Mouse (Mus musculus): ENCODE data around the gene Trmt2a. TPM values are rescaled to one million over a fixed set of nuclear protein-coding genes. Genes with fewer than 3 reads are reported as not detected.

The Trmt2a gene
- 111 and 118 TPM in 2 replicates for polyA plus RNA-seq (2016; fragmentation: Nextera tagmentation; extraction: Ambion mirVana)

- H3K9ac ChIP-seq: peak within 1 kb of the TSS; percentile 97
- peaks cover 47% of the 10 kb centered on the region for H3K4me1 ChIP-seq
- H3K27me3 ChIP-seq: no peaks in the 10 kb centered on the region
- peak within 1 kb of the TSS; percentile 83 for H3K4me2 ChIP-seq
- under 1% methylated on average over 100 of the region's 102 CpGs for WGBS
- peak; percentile 95 for ATAC-seq (ENCODE audit: low FRiP score)
- peaks cover 70% of the 10 kb centered on the region for H3K36me3 ChIP-seq (replicated peaks)
- H3K4me3 ChIP-seq (replicated peaks): peak within 1 kb of the TSS; percentile 95
- H3K27ac ChIP-seq: peak within 1 kb of the TSS; percentile 94
- no peaks in the 10 kb centered on the region for H3K9me3 ChIP-seq
Measured at GRCm38 (mm10) chr16:18248433-18249363, at the start of gene Trmt2a, which contains the start of gene Ranbp1. Gene Trmt2a (plus strand): TSS chr16:18248679. Gene Ranbp1 (minus strand): TSS chr16:18248732.

- no peaks in the 10 kb centered on the region for H3K36me3 ChIP-seq (replicated peaks)
- no peak overlapping the region for H3K4me3 ChIP-seq (replicated peaks)
- no peaks in the 10 kb centered on the region for H3K27me3 ChIP-seq
- no peak for ATAC-seq (ENCODE audit: low FRiP score)
- WGBS: 92% methylated on average over 2 of the region's 2 CpGs
- H3K27ac ChIP-seq: no peak overlapping the region
- H3K9me3 ChIP-seq: no peaks in the 10 kb centered on the region
- no peak overlapping the region for H3K4me2 ChIP-seq
- peaks cover 45% of the 10 kb centered on the region for H3K4me1 ChIP-seq
- no peak overlapping the region for H3K9ac ChIP-seq
Measured at GRCm38 (mm10) chr16:18200062-18200461, 48.4 kb upstream of the Trmt2a start.

- ATAC-seq (ENCODE audit: low FRiP score): no peak
- Histone ChIP-seq H3K4me2 (no peak overlapping the region), H3K9ac (no peak overlapping the region), H3K9me3 (no peaks in the 10 kb centered on the region), H3K27ac (no peak overlapping the region), H3K27me3 (no peaks in the 10 kb centered on the region), H3K4me1 (peaks cover 42% of the 10 kb centered on the region), H3K4me3 (replicated peaks) (no peak overlapping the region), H3K36me3 (replicated peaks) (no peaks in the 10 kb centered on the region)
- WGBS: 64% methylated on average over 1 of the region's 1 CpGs
Measured at GRCm38 (mm10) chr16:18201620-18202019, 46.9 kb upstream of the Trmt2a start.

DNA sequence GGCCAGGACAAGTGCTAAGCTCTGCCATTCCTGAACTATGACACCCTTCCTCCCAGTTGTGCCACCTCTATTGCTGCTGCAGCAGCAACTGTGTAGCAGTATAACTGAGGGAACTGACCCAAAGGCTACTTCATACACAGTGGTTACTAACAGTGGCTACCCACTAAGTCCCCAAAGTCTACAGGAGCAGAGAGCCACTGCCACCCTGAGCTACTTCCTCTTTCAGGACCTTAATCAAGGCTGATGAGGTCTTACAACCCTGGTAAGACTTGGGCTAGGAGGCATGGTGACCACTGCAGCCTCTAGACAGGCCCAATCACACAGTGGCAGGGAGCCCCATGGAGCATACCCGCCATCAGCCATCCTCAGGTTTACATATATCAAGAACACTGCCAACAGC lies 46.4 kb upstream of the Trmt2a start:
- Histone ChIP-seq H3K4me1 (peaks cover 38% of the 10 kb centered on the region), H3K27me3 (no peaks in the 10 kb centered on the region), H3K9ac (no peak overlapping the region), H3K27ac (no peak overlapping the region), H3K36me3 (replicated peaks) (no peaks in the 10 kb centered on the region), H3K4me3 (replicated peaks) (no peak overlapping the region), H3K4me2 (no peak overlapping the region), H3K9me3 (no peaks in the 10 kb centered on the region)
- WGBS: 88% methylated on average over 1 of the region's 1 CpGs
- ATAC-seq (ENCODE audit: low FRiP score): no peak

DNA sequence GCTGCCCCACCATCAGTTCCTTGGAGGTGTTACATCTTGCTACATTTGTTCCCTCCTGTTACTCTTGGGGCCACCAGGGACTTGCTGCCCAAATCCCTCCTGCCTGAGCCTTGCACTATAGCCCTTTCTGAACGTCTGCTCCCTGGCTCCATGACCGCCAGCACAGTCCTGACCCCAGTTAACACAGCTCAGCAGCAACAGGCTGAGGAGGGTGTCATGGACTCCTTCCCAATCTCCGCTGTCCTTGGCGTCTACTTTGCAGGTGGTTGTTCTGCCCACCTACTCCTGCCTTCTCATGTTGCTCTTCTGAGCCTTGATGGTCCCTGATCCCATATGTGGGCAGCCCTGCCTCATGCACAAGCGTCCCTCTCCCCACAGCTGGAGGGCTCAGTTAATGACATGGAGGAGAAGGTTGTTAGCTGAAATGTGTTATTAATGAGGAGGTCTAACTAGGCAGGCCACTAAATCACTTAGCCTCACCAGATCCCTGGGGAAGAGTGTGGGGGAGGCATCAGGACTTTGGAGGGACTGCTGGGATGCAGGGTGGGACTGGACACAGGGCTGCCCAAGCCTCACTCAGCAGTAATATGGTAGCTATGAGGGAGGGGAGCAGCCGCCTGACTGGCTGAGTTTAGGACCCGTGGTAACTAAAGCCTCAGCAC lies 44.9 kb upstream of the Trmt2a start:
- no peaks in the 10 kb centered on the region for H3K9me3 ChIP-seq
- WGBS: 67% methylated on average over 7 of the region's 7 CpGs
- peaks cover 28% of the 10 kb centered on the region for H3K4me1 ChIP-seq
- no peak overlapping the region for H3K27ac ChIP-seq
- ATAC-seq (ENCODE audit: low FRiP score): no peak
- H3K4me3 ChIP-seq (replicated peaks): no peak overlapping the region
- H3K9ac ChIP-seq: no peak overlapping the region
- no peaks in the 10 kb centered on the region; the same call in 1 of the 2 replicates for H3K27me3 ChIP-seq
- no peaks in the 10 kb centered on the region for H3K36me3 ChIP-seq (replicated peaks)
- H3K4me2 ChIP-seq: no peak overlapping the region

DNA sequence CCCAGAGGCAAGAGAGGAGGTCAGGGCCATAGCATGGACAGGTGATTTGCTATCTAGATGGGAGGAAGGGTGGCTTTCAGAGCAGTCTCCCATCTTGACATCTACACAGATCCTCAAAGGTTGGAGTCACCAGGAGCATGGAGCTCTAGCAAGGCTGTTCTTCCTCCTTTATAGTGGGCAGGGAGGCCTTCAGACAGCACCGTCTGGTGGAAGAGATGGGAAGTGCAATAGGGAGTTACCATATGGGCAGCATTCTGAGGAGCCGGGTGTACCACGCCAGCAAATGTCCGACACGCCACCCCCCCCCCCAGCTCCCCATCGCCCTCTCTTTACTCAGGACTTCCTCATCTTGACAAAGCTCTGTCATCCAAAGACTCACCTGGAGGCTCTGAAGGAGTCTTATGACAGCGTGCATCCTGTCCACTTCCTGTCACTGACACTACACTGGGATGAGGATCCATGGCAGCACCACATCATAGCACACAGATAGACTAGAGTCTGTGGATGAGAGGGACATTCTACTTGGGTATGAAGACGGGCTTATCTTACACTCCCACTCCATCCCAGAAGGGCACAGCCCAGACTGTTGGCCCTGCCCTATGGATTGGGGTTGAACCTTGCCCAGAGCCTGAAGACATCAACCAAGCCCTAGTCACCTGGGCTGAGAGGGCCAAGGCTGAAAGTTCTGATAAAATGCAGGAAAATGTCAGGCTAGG lies 37.6 kb upstream of the Trmt2a start:
- peaks cover 8% of the 10 kb centered on the region; the same call in 1 of the 2 replicates for H3K27me3 ChIP-seq
- H3K27ac ChIP-seq: no peak overlapping the region
- peaks cover 39% of the 10 kb centered on the region for H3K4me1 ChIP-seq
- no peaks in the 10 kb centered on the region for H3K9me3 ChIP-seq
- WGBS: 26% methylated on average over 8 of the region's 8 CpGs
- no peaks in the 10 kb centered on the region for H3K36me3 ChIP-seq (replicated peaks)
- H3K9ac ChIP-seq: no peak overlapping the region
- H3K4me2 ChIP-seq: no peak overlapping the region
- ATAC-seq (ENCODE audit: low FRiP score): no peak
- H3K4me3 ChIP-seq (replicated peaks): no peak overlapping the region

DNA sequence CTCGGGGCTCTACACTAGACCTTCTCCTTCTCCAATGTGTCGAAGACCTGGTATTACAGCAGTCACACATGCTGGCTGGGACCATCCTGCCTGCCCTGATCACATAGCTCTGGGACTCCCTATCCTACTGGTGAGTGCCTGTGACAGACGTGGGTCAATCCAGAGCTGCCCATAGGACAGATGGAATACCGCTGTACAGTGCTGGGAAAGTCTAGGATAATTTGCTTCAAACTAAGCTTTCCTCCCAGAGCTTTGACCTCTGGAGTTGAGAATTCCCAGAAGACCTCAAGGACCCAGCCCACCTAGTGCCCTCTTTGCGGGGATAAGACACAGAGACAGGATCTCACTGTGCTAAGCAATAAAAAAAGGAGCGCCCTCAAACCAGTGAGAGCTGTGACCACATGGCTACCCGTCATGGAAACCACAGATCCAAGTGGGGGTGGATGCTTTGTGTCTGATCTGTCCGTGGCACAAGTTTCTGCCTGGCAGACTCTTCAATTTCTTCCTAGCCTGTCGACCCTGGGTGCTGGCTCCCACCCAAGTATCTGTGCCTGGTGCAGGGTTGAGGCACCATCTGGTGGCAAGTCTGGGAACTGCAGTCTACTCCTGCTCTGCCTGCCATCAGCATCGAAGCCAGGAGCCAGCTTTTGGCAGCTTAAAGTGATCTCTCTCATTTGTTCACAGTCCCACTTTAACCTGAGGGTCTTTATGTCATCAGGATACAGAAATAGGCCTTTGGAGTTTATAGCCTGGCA lies 36.9 kb upstream of the Trmt2a start:
- H3K9ac ChIP-seq: no peak overlapping the region
- H3K36me3 ChIP-seq (replicated peaks): no peaks in the 10 kb centered on the region
- peaks cover 45% of the 10 kb centered on the region for H3K4me1 ChIP-seq
- no peak overlapping the region for H3K27ac ChIP-seq
- peaks cover 8% of the 10 kb centered on the region; the same call in 1 of the 2 replicates for H3K27me3 ChIP-seq
- H3K4me2 ChIP-seq: no peak overlapping the region
- peak; percentile 25; the same call in 1 of the 2 replicates for ATAC-seq (ENCODE audit: low FRiP score)
- no peaks in the 10 kb centered on the region for H3K9me3 ChIP-seq
- WGBS: 48% methylated on average over 10 of the region's 10 CpGs
- no peak overlapping the region for H3K4me3 ChIP-seq (replicated peaks)

DNA sequence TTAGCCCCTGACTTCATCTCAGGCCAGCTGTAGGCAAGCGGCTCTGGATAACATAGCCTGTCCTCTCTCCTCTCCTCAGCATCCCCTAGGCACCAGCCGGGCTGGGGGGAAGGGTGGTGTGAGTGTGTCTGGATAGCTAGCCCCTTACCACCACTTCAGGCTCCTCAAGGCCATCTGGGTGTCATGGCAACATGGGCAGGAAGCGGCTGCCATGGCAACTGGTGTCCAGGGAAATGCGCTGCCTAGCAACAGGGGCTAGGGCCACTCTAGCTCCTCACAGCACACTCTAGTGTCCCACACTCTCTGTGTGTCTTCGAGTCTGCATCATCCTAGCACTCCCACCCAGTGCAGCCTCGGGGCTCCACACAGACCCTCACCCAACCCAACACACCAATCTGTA lies 34.8 kb upstream of the Trmt2a start:
- Histone ChIP-seq H3K27ac (peak overlapping the region; percentile 88), H3K9me3 (no peaks in the 10 kb centered on the region), H3K4me1 (peaks cover 50% of the 10 kb centered on the region), H3K36me3 (replicated peaks) (no peaks in the 10 kb centered on the region), H3K4me3 (replicated peaks) (peak overlapping the region; percentile 13), H3K9ac (peak overlapping the region; percentile 48), H3K4me2 (peak overlapping the region; percentile 46), H3K27me3 (0 out of 2 replicates have a peak, but pooled peaks cover 8% of the 10 kb centered on the region)
- WGBS: 15% methylated on average over 6 of the region's 6 CpGs
- ATAC-seq (ENCODE audit: low FRiP score): peak; percentile 93

DNA sequence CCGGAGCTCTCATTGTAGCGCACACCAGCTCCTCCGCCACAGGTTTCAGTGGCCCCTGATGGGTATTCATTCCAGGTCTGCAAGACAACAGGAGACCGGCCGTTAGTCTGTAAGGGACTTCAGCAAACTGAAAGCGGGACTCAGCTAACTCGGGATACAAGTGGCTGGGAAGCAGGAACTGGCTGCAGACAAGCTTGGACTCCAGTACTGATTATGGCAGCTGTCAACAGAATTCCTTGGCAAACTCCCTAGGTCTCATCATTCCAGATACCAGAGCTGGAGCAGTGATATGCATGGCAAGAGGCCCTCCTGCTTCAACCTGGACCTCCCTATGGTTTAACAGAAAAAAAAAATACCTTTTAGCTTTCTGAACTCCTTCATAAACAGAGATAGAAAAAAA lies 33.6 kb upstream of the Trmt2a start:
- Histone ChIP-seq H3K27ac (peak overlapping the region; percentile 88), H3K36me3 (replicated peaks) (no peaks in the 10 kb centered on the region), H3K4me1 (peaks cover 54% of the 10 kb centered on the region), H3K4me2 (peak overlapping the region; percentile 46), H3K27me3 (0 out of 2 replicates have a peak, but pooled peaks cover 6% of the 10 kb centered on the region), H3K9ac (peak overlapping the region; percentile 48), H3K9me3 (no peaks in the 10 kb centered on the region), H3K4me3 (replicated peaks) (peak overlapping the region; percentile 13)
- ATAC-seq (ENCODE audit: low FRiP score): no peak
- WGBS: 58% methylated on average over 7 of the region's 7 CpGs

GRCm38 (mm10) chr16:18217579-18217978 lies 30.9 kb upstream of the Trmt2a start, which contains the start of gene Ccdc188:
Gene Ccdc188 (plus strand): TSS chr16:18217879.
- no peak within 1 kb of the TSS; the same call in 1 of the 2 replicates for H3K9ac ChIP-seq
- H3K4me2 ChIP-seq: no peak within 1 kb of the TSS
- no peaks in the 10 kb centered on the region for H3K27me3 ChIP-seq
- no peak within 1 kb of the TSS for H3K27ac ChIP-seq
- ATAC-seq (ENCODE audit: low FRiP score): no peak
- H3K9me3 ChIP-seq: no peaks in the 10 kb centered on the region
- peaks cover 55% of the 10 kb centered on the region for H3K4me1 ChIP-seq
- WGBS: 79% methylated on average over 4 of the region's 4 CpGs
- no peak within 1 kb of the TSS for H3K4me3 ChIP-seq (replicated peaks)
- peaks cover 15% of the 10 kb centered on the region for H3K36me3 ChIP-seq (replicated peaks)

- 83% methylated on average over 9 of the region's 9 CpGs for WGBS
- Histone ChIP-seq H3K36me3 (replicated peaks) (peaks cover 26% of the 10 kb centered on the region), H3K27ac (no peak overlapping the region), H3K9me3 (no peaks in the 10 kb centered on the region), H3K4me1 (peaks cover 45% of the 10 kb centered on the region), H3K4me3 (replicated peaks) (no peak overlapping the region), H3K4me2 (no peak overlapping the region), H3K27me3 (no peaks in the 10 kb centered on the region), H3K9ac (no peak overlapping the region)
- no peak for ATAC-seq (ENCODE audit: low FRiP score)
Measured at GRCm38 (mm10) chr16:18218580-18218996, 29.9 kb upstream of the Trmt2a start.
